Mouse (Mus musculus) thymus, postnatal 14 days (tissue): ENCODE measurements around the gene Olfr354.

ENCODE experiments used
- DNase-seq: peaks from one replicate; pipeline ENCODE4 v3.0.0; 2021

Gene Olfr354

GRCm38 (mm10) chr2:36905380-36905779 is at the start of gene Olfr354:
TSS of gene Olfr354 (plus strand) at chr2:36905680.
- DNase-seq, result no peak

- no peak for DNase-seq
These were observed 42.9 kb upstream of the Olfr354 start, which contains the start of gene Olfr351 for GRCm38 (mm10) chr2:36862560-36862959. TSS of gene Olfr351 (minus strand) at chr2:36862660.

DNA sequence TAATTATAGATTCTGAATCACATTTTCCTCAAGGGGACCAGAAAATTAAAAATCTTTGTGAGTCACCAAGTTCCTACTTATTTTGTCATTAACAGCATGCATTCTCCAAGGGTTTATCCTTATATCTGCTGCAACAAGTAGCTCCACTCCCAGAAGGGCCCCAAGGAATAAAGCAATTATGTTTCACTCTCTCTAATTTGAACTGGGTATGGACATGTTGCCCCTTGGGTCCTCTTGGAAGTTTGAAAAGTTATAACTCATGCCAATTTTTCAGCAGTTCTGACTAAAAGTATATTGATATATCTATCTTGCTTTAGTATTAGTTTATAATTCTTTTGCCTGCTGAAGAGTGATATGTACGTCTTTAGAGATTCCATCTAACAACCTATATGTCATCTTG is 37.3 kb upstream of the Olfr354 start, which contains the start of gene Olfr352:
TSS of gene Olfr352 (plus strand) at position 301 of the 400 bp plus-strand sequence.
- DNase-seq, result no peak

DNA sequence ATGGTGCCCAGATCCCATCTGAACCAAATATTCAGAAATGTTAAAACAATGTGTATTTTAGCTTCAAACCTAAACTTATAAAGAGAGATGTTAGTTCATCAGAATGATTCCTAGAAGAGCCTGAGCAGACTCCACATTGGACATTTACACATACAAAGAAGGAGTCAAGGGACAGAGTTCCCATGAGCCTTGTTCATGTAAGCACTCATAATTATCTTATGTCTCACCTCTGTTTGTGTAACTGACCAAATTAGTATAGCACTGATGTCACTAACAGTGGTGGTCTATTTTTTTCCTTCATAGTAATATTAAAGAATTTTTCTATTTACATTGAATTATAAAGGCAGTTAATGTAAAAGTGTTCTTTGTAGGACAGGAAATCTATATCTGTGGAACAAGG is 12.6 kb upstream of the Olfr354 start, which contains the start of gene Olfr353:
TSS of gene Olfr353 (minus strand) at position 101 of the 400 bp plus-strand sequence.
- no peak for DNase-seq

GRCm38 (mm10) chr2:36897114-36897513 is 8.4 kb upstream of the Olfr354 start:
- no peak for DNase-seq

- DNase-seq, result no peak
These were observed 23.3 kb downstream of the Olfr354 start, which contains the start of gene Olfr355 for GRCm38 (mm10) chr2:36928797-36929196. TSS of gene Olfr355 (minus strand) at chr2:36928897.

DNA sequence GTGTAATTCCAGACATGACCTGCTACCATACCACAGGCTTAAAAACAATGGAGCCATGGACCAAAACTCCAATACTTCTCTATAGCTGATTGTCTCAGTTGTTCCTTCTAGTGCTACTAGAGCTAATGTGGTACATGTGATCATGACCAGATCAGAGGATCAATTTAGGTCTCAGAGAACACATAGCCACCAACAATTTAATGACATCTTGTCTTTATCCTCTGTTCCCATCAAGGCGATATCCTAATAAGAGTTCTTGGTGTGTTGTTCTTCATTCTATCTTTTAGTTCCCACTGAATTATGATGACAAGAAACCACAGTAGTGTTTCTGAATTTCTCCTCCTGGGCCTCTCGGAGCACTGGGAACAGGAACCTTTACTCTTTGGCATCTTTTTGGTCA is 31.3 kb downstream of the Olfr354 start, which contains the start of gene Olfr356:
TSS of gene Olfr356 (plus strand) at position 301 of the 400 bp plus-strand sequence.
- no peak for DNase-seq
